Mouse (Mus musculus) cerebellum, postnatal 36 days (tissue): Measurements from ENCODE around the gene Pnpla6.

Experiments
- DNase-seq, 2 experiments: peaks; one replicate each; pipeline ENCODE4 v3.0.0; 2021 to 2022; ENCODE audit warnings: mixed read lengths in 2 of 2

Gene Pnpla6

GRCm38 (mm10) chr8:3515260-3515671 is at the start of gene Pnpla6:
Gene Pnpla6 (plus strand): TSS chr8:3515384.
- DNase-seq: peak; percentile 90 to 92

- DNase-seq: peak; percentile 98
Observed at GRCm38 (mm10) chr8:3467006-3467885, 47.9 kb upstream of the Pnpla6 start, which contains the start of gene Pex11g. Gene Pex11g (minus strand): TSS chr8:3467680.

GRCm38 (mm10) chr8:3467886-3468545 is 47.2 kb upstream of the Pnpla6 start:
- no peak for DNase-seq

GRCm38 (mm10) chr8:3468838-3469237 is 46.3 kb upstream of the Pnpla6 start:
- DNase-seq: no peak

- DNase-seq: no peak
Observed at GRCm38 (mm10) chr8:3470562-3470961, 44.6 kb upstream of the Pnpla6 start, which contains the start of gene Tex45. Gene Tex45 (plus strand): TSS chr8:3470862.

- DNase-seq: no peak
Observed at GRCm38 (mm10) chr8:3475715-3476429, 39.3 kb upstream of the Pnpla6 start.

GRCm38 (mm10) chr8:3480221-3480785 is 34.9 kb upstream of the Pnpla6 start:
- DNase-seq: no peak

- DNase-seq: no peak
Observed at GRCm38 (mm10) chr8:3481605-3482004, 33.6 kb upstream of the Pnpla6 start.

GRCm38 (mm10) chr8:3482240-3482740 is 32.9 kb upstream of the Pnpla6 start:
- no peak for DNase-seq

- no peak for DNase-seq
Observed at GRCm38 (mm10) chr8:3483546-3483945, 31.6 kb upstream of the Pnpla6 start.

- no peak for DNase-seq
Observed at GRCm38 (mm10) chr8:3485192-3485591, 30.0 kb upstream of the Pnpla6 start.

GRCm38 (mm10) chr8:3492901-3493844 is 22.0 kb upstream of the Pnpla6 start, which contains the start of gene Zfp358:
Gene Zfp358 (plus strand): TSS chr8:3493138.
- DNase-seq: peak; percentile 72 to 81

- DNase-seq: no peak
Observed at GRCm38 (mm10) chr8:3493845-3494208, 21.4 kb upstream of the Pnpla6 start.

GRCm38 (mm10) chr8:3495578-3496427 is 19.4 kb upstream of the Pnpla6 start:
- no peak for DNase-seq

GRCm38 (mm10) chr8:3496428-3496748 is 18.8 kb upstream of the Pnpla6 start:
- no peak for DNase-seq

- no peak for DNase-seq
Observed at GRCm38 (mm10) chr8:3498583-3498982, 16.6 kb upstream of the Pnpla6 start.

GRCm38 (mm10) chr8:3499751-3500150 is 15.4 kb upstream of the Pnpla6 start:
- no peak for DNase-seq

GRCm38 (mm10) chr8:3500235-3501090 is 14.7 kb upstream of the Pnpla6 start, which contains the start of gene Mcoln1:
Gene Mcoln1 (plus strand): TSS chr8:3500457.
- DNase-seq: peak; percentile 98

- DNase-seq: no peak
Observed at GRCm38 (mm10) chr8:3502217-3502616, 13.0 kb upstream of the Pnpla6 start.
